Mouse (Mus musculus) forebrain, postnatal 0 days (tissue): ENCODE data around the gene BC067074. TPM values are rescaled to one million over a fixed set of nuclear protein-coding genes. Genes with fewer than 3 reads are reported as not detected.

Experiments
- ATAC-seq: fragments of 200-750 bp; cut with Nextera tagmentation; 2 replicates; pipeline ENCODE4 v1.8.0; 2017; ENCODE audit warnings: mild to moderate bottlenecking, moderate library complexity
- DNase-seq: peaks from one replicate; pipeline ENCODE4 v3.0.0-alpha.2; 2015
- H3K27ac ChIP-seq: fragments of 300-500 bp; sonication (generic); 2 replicates; pipeline ENCODE4 v1.5.1; 2014; ENCODE audit warnings: low read depth, mild to moderate bottlenecking, antibody characterized with exemption, low read length, moderate library complexity, mixed read lengths
- H3K27me3 ChIP-seq: fragments of 300-500 bp; sonication (generic); 2 replicates; pipeline ENCODE4 v1.6.1; 2014; ENCODE audit warnings: mild to moderate bottlenecking, low read length, mixed read lengths; ENCODE audit not compliant: insufficient read depth
- H3K36me3 ChIP-seq: fragments of 300-500 bp; sonication (generic); 2 replicates; pipeline ENCODE4 v1.6.1; 2014; ENCODE audit warnings: mild to moderate bottlenecking, moderate library complexity; ENCODE audit not compliant: insufficient read depth
- H3K4me1 ChIP-seq: fragments of 300-500 bp; sonication (generic); 2 replicates; pipeline ENCODE4 v1.6.1; 2014; ENCODE audit warnings: antibody characterized with exemption; ENCODE audit not compliant: insufficient read depth
- H3K4me2 ChIP-seq: fragments of 300-500 bp; sonication (generic); 2 replicates; pipeline ENCODE4 v1.6.1; 2014; ENCODE audit warnings: low read depth, mild to moderate bottlenecking, moderate library complexity
- H3K4me3 ChIP-seq: fragments of 300-500 bp; sonication (generic); 2 replicates; pipeline ENCODE4 v1.5.1; 2014; ENCODE audit warnings: low read depth, low read length, mixed read lengths
- H3K9ac ChIP-seq: fragments of 300-500 bp; sonication (generic); 2 replicates; pipeline ENCODE4 v1.6.1; 2014; ENCODE audit warnings: mild to moderate bottlenecking
- H3K9me3 ChIP-seq: fragments of 300-500 bp; sonication (generic); 2 replicates; pipeline ENCODE4 v1.6.1; 2016; ENCODE audit warnings: low read length
- CTCF ChIP-seq: sonication (generic); IDR thresholded peaks from 2 replicates; pipeline ENCODE4 v1.5.1; 2016; ENCODE audit warnings: antibody characterized with exemption, control low read depth, low read depth
- WGBS: fragments of 180-500 bp; shearing (Covaris S2); extraction: QIAGEN DNeasy Blood & Tissue Kit; methylation state at CpG from one replicate; pipeline ENCODE4 v1.1.7; 2014; 5-methylcytosine and 5-hydroxymethylcytosine counted together
- polyA plus RNA-seq: library from polyadenylated mRNA; unstranded; fragments of >200 nt; fragmentation: Nextera tagmentation; extraction: Ambion mirVana; gene quantifications from 2 replicates; pipeline ENCODE4 v1.2.1, GENCODE M21; 2015
- total RNA-seq: library from RNA; depleted of rRNA; stranded (reverse); fragments of >200 nt; gene quantifications from 2 replicates; pipeline ENCODE4 v1.2.3, GENCODE M21; 2014

BC067074 gene
- total and polyA plus RNA-seq, 2 experiments from 2014 or later = 0.56 to 1.5 TPM

DNA sequence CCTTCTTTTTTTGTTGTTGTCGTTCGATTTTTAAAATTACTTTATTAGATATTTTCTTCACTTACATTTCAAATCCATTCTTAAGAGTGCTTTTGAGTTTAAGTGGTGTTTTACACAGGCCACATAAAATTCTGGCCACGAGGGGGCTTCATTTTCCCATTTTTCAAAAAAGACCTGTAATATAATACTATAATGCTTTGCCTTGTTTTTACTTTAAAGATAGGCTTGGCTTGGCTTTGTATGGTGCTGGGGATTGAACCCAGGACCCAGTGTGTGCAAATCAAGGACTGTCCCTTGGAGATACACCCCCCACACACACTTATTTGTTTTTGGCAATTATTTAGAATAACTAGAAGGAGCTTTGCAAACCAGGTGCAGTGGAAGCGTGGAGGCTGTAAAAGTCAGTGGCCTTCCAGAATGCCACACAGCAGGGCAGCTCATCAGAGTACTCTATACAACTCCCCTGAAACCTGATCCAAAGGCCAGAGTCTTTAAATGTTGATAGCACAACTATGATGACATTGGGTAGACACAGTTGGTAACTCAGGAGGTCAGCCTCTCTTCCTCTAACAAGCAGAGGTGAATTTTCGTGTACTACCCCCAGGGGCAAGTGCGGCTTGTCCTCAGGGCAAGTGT is 44.4 kb downstream of the BC067074 start:
- peak; percentile 77 for ATAC-seq
- WGBS = 59% methylated on average over 6 of the region's 6 CpGs
- H3K9me3 ChIP-seq = no peaks in the 10 kb centered on the region
- H3K36me3 ChIP-seq = no peaks in the 10 kb centered on the region
- no peaks in the 10 kb centered on the region for H3K27me3 ChIP-seq
- H3K4me1 ChIP-seq = no peaks in the 10 kb centered on the region
- DNase-seq = peak; percentile 85
- H3K27ac ChIP-seq = no peak overlapping the region
- TF ChIP-seq CTCF = peak; percentile 62
- H3K9ac ChIP-seq = no peak overlapping the region
- H3K4me3 ChIP-seq = no peak overlapping the region
- H3K4me2 ChIP-seq = no peak overlapping the region

DNA sequence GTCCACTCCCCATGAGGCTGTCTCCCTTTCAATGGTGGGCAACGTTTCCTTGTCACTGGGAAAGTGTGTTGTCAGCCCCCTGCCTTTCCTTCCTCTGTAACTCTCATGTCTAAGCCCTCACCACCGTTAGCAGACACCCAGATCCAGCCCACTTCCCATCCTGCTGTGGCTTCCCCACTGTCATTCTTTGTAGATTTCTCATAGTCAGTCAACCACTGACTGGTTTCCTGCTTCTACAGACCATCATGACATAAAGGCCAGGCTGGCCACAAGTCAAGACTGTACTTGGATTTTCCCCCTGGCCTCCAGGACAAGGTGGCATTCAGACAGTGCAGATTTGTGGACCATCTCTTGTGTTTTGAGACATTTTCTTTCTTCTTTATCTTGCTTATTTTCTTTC is 47.7 kb downstream of the BC067074 start:
- no peaks in the 10 kb centered on the region for H3K27me3 ChIP-seq
- H3K4me3 ChIP-seq = no peak overlapping the region
- H3K27ac ChIP-seq = no peak overlapping the region
- WGBS = 58% methylated on average over 2 of the region's 2 CpGs
- H3K9me3 ChIP-seq = no peaks in the 10 kb centered on the region
- no peaks in the 10 kb centered on the region for H3K36me3 ChIP-seq
- no peaks in the 10 kb centered on the region for H3K4me1 ChIP-seq
- no peak for DNase-seq
- H3K9ac ChIP-seq = no peak overlapping the region
- TF ChIP-seq CTCF = no peak
- no peak overlapping the region for H3K4me2 ChIP-seq
- no peak for ATAC-seq

DNA sequence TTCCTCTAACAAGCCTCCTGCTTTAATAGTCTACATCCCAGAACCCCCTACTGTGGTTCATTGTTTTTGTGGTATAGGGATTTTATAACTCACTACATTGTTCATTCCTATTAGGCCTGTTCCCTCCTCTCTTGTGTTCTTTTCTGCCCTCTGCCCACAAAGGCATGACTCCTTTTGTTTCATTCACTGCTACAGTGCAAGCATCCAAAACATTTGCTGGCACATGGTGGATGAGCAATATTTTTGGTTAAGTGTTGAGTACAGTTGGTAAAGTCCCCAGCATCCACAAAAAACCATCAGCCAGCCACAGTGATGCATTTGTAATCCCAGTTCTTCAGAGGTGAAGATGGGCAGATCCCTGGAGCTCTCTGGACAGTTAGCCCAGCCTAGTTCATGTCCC is 48.2 kb downstream of the BC067074 start:
- no peak for ATAC-seq
- no peaks in the 10 kb centered on the region for H3K36me3 ChIP-seq

DNA sequence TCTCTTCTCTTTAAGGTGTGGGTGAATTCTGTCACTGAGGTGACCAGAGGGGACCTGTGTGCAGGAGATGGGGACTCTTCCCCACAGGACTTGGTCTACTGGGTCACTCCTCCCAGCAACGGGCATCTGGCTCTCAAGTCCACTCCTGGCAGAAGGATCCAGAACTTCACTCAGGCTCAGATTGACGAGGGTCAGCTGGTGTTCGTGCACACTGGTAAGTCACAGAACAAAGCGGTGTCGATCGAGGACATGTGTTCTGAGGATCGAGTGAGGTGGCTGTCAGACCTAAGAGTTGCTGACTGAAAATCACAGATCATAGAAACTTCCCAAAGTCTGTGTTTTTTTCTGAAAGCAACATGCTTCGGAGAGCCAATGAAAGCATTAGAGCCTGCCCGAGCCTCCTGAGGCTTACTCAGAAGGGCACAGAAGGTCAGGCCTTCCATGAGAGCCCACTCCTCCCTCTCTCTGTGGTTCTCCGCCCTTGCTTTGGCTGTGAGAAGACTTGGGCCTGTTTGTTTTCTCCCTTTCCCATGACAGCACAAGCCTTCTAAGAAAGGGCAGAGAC is 49.5 kb downstream of the BC067074 start:
- Histone ChIP-seq H3K27me3 (no peaks in the 10 kb centered on the region), H3K4me3 (no peak overlapping the region), H3K9me3 (no peaks in the 10 kb centered on the region), H3K36me3 (no peaks in the 10 kb centered on the region), H3K4me1 (no peaks in the 10 kb centered on the region), H3K9ac (no peak overlapping the region), H3K4me2 (no peak overlapping the region), H3K27ac (no peak overlapping the region)
- no peak for TF ChIP-seq CTCF
- ATAC-seq (no peak), DNase-seq (no peak)
- 83% methylated on average over 10 of the region's 10 CpGs for WGBS

More for the DNA sequence above, 48.2 kb downstream of the BC067074 start:
- no peak overlapping the region for H3K4me3 ChIP-seq
- TF ChIP-seq CTCF = no peak
- H3K27ac ChIP-seq = no peak overlapping the region
- DNase-seq = no peak
- H3K4me2 ChIP-seq = no peak overlapping the region
- H3K27me3 ChIP-seq = no peaks in the 10 kb centered on the region
- H3K9ac ChIP-seq = no peak overlapping the region
- H3K4me1 ChIP-seq = no peaks in the 10 kb centered on the region
- no peaks in the 10 kb centered on the region for H3K9me3 ChIP-seq

DNA sequence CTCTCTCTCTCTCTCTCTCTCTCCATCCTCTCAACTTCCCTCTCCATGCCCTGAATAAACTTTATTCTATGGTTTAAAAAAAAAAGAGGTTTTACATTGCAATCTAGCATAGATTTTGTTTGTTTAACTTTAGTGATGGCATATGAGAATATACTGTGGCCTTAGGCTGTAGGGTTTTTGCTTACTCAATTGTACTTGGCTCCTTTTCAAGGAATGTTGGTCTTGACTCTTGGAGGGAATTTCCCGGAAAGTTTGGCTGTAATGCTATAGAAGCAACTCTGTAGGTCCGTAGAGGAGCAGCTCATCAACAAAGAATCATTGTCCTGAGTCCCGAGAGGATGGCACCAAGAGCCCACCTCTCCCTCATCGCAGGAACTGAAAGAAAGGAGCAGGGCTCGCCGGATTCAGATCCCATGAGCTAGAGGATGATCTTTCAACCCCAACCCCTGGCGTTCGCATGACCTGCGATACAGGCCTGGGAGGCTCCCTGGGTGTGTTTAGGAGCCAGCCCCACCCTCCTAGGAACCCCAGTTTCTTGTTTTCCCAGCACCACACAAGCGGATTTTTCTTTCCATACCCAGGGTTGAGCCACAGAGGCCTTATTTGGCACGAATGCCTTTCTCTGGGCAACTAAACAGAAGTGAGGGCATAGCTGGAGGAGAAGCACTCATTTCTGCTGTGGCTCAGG is 57.9 kb downstream of the BC067074 start:
- Histone ChIP-seq H3K27ac (no peak overlapping the region), H3K9me3 (no peaks in the 10 kb centered on the region), H3K36me3 (no peaks in the 10 kb centered on the region), H3K9ac (no peak overlapping the region), H3K4me2 (no peak overlapping the region), H3K4me3 (no peak overlapping the region), H3K4me1 (no peaks in the 10 kb centered on the region), H3K27me3 (no peaks in the 10 kb centered on the region)
- DNase-seq (no peak), ATAC-seq (no peak)
- no peak for TF ChIP-seq CTCF
- 70% methylated on average over 11 of the region's 11 CpGs for WGBS

DNA sequence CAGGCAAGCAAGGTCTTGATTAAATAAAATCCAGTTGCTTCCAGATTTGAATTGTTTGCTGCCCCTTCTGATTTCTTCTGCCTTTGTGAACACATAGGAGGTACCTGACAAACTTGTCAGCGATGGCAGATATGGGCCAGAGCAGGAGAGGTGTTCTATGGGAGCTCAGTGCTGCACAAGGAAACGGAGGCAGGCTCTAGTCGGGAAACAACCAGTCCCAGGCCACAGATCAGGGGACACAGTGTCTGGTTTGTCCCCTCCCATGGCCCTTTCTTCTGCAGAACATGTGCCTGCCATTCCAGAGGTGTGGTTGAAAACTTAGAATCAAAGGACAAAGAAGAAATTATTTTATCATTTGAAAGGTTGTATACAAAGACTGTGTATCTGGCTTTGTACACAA is 60.6 kb downstream of the BC067074 start:
- TF ChIP-seq CTCF = no peak
- 81% methylated on average over 3 of the region's 3 CpGs for WGBS
- H3K36me3 ChIP-seq = no peaks in the 10 kb centered on the region

DNA sequence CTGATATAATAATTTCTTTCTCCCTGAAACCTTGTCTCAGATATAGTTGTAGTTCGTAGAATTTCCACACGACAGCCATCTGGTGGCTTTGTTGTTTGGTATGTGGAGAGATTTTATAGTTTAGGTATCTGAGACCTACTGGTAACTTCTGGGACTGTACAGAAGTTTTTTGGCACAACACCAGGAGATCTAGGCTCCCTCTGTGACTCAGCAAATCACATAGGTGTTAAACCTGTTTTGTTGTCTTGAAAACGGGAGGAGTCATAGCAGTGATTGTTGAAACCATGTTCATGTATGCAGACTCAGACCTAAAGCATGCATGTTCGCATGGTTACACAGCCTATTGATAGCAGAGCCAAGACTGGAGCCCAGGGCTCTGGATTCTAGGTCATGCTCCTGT is 61.0 kb downstream of the BC067074 start:
- no peak overlapping the region for H3K27ac ChIP-seq
- no peak overlapping the region for H3K4me3 ChIP-seq
- no peaks in the 10 kb centered on the region for H3K4me1 ChIP-seq
- no peak overlapping the region for H3K4me2 ChIP-seq
- TF ChIP-seq CTCF = no peak
- H3K27me3 ChIP-seq = no peaks in the 10 kb centered on the region
- no peaks in the 10 kb centered on the region for H3K9me3 ChIP-seq
- no peaks in the 10 kb centered on the region for H3K36me3 ChIP-seq
- DNase-seq = no peak
- no peak overlapping the region for H3K9ac ChIP-seq
- no peak for ATAC-seq
- WGBS = 88% methylated on average over 4 of the region's 4 CpGs

More for the DNA sequence above, 60.6 kb downstream of the BC067074 start:
- H3K9me3 ChIP-seq = no peaks in the 10 kb centered on the region
- no peak for ATAC-seq
- no peaks in the 10 kb centered on the region for H3K4me1 ChIP-seq
- H3K4me3 ChIP-seq = no peak overlapping the region
- H3K4me2 ChIP-seq = no peak overlapping the region
- H3K27me3 ChIP-seq = no peaks in the 10 kb centered on the region
- no peak overlapping the region for H3K9ac ChIP-seq
- DNase-seq = no peak
- H3K27ac ChIP-seq = no peak overlapping the region
